Mouse (Mus musculus) CH12.LX (cell line): ENCODE measurements at regions not wholly inside any gene's neighbourhood (a gene's known extent, or its start where the extent isn't known, plus 50 kb on each side); places are given as distances from the start of the nearest gene placed in this dataset.

Experiments used
- BHLHE40 ChIP-seq: IDR thresholded peaks from 2 replicates; pipeline ENCODE4 v1.6.1; 2011; ENCODE audit warnings: mild to moderate bottlenecking, low read depth, low read length, improper control_type of control experiment
- CTCF ChIP-seq, 2 experiments: IDR thresholded peaks in 1 of 2; conservative IDR thresholded peaks in 1 of 2; 2 replicates each; pipeline ENCODE4 v1.5.1; 2011 to 2012; ENCODE audit warnings: low read depth in 2 of 2, low read length in 2 of 2, improper control_type of control experiment in 1 of 2, inconsistent platforms in 1 of 2, mild to moderate bottlenecking in 1 of 2, moderate library complexity in 1 of 2
- HCFC1 ChIP-seq: IDR thresholded peaks from 2 replicates; pipeline ENCODE4 v1.6.1; 2012; ENCODE audit warnings: low read depth, mild to moderate bottlenecking, inconsistent platforms, low read length, improper control_type of control experiment
- JUN ChIP-seq: IDR thresholded peaks from 2 replicates; pipeline ENCODE4 v1.6.1; 2011; ENCODE audit warnings: low read depth, mild to moderate bottlenecking, low read length, improper control_type of control experiment, moderate library complexity; ENCODE audit not compliant: insufficient read depth
- JUND ChIP-seq: conservative IDR thresholded peaks from 2 replicates; pipeline ENCODE4 v1.6.1; 2011; ENCODE audit warnings: low read depth, low read length, improper control_type of control experiment
- MAFK ChIP-seq: IDR thresholded peaks from 2 replicates; pipeline ENCODE4 v1.6.1; 2011; ENCODE audit warnings: low read length, improper control_type of control experiment; ENCODE audit not compliant: insufficient replicate concordance
- NELFE ChIP-seq: IDR thresholded peaks from 2 replicates; pipeline ENCODE4 v1.6.1; 2011; ENCODE audit warnings: low read depth, low read length, improper control_type of control experiment
- POLR2A ChIP-seq: IDR thresholded peaks from 2 replicates; pipeline ENCODE4 v1.6.1; 2011; ENCODE audit warnings: low read depth, mild to moderate bottlenecking, improper control_type of control experiment, low read length
- ZMIZ1 ChIP-seq: IDR thresholded peaks from 2 replicates; pipeline ENCODE4 v1.6.1; 2012; ENCODE audit warnings: low read depth, mild to moderate bottlenecking, inconsistent platforms, low read length, improper control_type of control experiment

GRCm38 (mm10) chr5:118448884-118449515, 111.5 kb upstream of the Med13l start:
- TF ChIP-seq CTCF (conservative IDR thresholded peaks at IDR 0.05 in 1 of 2, IDR thresholded peaks at IDR 0.05 in 1 of 2; ENCODE audit: low read depth in 2 of 2, low read length in 2 of 2) (no peak), NELFE (no peak), ZMIZ1 (no peak), POLR2A (no peak), HCFC1 (no peak), BHLHE40 (no peak), JUND (no peak), JUN (no peak), MAFK (no peak)
